Mouse (Mus musculus): ENCODE results near the gene Kcnj10. TPM values are rescaled to one million over a fixed set of nuclear protein-coding genes. Genes with fewer than 3 reads are reported as not detected.

Gene Kcnj10
- polyA plus RNA-seq, 1 experiment: 0.91 TPM

GRCm38 (mm10) chr1:172302311-172302710 lies 38.7 kb upstream of the Kcnj10 start:
- H3K4me3 ChIP-seq (ENCODE audit: insufficient read depth, low read length): no peak overlapping the region
- H3K4me1 ChIP-seq (ENCODE audit: control insufficient read depth, insufficient read depth, low read length): no peaks in the 10 kb centered on the region
- no peak overlapping the region for H3K27ac ChIP-seq (ENCODE audit: insufficient read depth, low read length)
- TF ChIP-seq CTCF (IDR thresholded peaks at IDR 0.05; ENCODE audit: borderline replicate concordance, insufficient read depth, low read length) (no peak), POLR2A (IDR thresholded peaks at IDR 0.05; ENCODE audit: low read depth, low read length) (no peak)

- TF ChIP-seq CTCF (IDR thresholded peaks at IDR 0.05; ENCODE audit: borderline replicate concordance, insufficient read depth, low read length) (no peak), POLR2A (IDR thresholded peaks at IDR 0.05; ENCODE audit: low read depth, low read length) (no peak)
- Histone ChIP-seq H3K27ac (ENCODE audit: insufficient read depth, low read length) (no peak overlapping the region), H3K4me3 (ENCODE audit: insufficient read depth, low read length) (no peak overlapping the region), H3K4me1 (ENCODE audit: control insufficient read depth, insufficient read depth, low read length) (no peaks in the 10 kb centered on the region)
Measured at GRCm38 (mm10) chr1:172302851-172303250, 38.2 kb upstream of the Kcnj10 start.

- no peak overlapping the region for H3K4me3 ChIP-seq (ENCODE audit: insufficient read depth, low read length)
- H3K27ac ChIP-seq (ENCODE audit: insufficient read depth, low read length): no peak overlapping the region
- no peaks in the 10 kb centered on the region for H3K4me1 ChIP-seq (ENCODE audit: control insufficient read depth, insufficient read depth, low read length)
- TF ChIP-seq CTCF (IDR thresholded peaks at IDR 0.05; ENCODE audit: borderline replicate concordance, insufficient read depth, low read length): no peak
- no peak for TF ChIP-seq POLR2A (IDR thresholded peaks at IDR 0.05; ENCODE audit: low read depth, low read length)
Measured at GRCm38 (mm10) chr1:172304443-172304842, 36.6 kb upstream of the Kcnj10 start.

DNA sequence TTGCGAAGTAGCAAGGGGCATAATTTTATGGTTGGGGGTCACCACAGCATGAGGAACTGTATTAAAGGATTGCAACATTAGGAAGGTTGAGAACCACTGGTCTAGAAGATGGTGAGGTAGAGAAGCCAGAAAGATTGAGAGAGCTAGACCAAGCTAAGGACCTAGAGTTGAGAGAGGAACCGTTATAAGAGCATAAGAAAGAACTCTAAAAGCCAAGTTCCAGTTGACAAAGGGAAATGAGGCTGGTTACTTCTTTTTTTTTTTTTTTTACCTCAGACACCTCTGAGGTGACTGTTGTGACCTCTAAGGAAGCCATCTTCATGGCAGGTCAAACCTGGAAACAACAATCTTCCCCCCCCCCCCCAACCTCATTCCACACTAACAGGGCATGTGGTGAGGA lies 35.9 kb upstream of the Kcnj10 start:
- no peaks in the 10 kb centered on the region; the same call in 1 of the 2 replicates for H3K4me1 ChIP-seq (ENCODE audit: control insufficient read depth, insufficient read depth, low read length)
- TF ChIP-seq POLR2A (IDR thresholded peaks at IDR 0.05; ENCODE audit: low read depth, low read length) (no peak), CTCF (IDR thresholded peaks at IDR 0.05; ENCODE audit: borderline replicate concordance, insufficient read depth, low read length) (no peak)
- no peak overlapping the region for H3K4me3 ChIP-seq (ENCODE audit: insufficient read depth, low read length)
- H3K27ac ChIP-seq (ENCODE audit: insufficient read depth, low read length): no peak overlapping the region

GRCm38 (mm10) chr1:172305635-172306034 lies 35.4 kb upstream of the Kcnj10 start:
- no peak overlapping the region for H3K27ac ChIP-seq (ENCODE audit: insufficient read depth, low read length)
- no peak for TF ChIP-seq POLR2A (IDR thresholded peaks at IDR 0.05; ENCODE audit: low read depth, low read length)
- no peak for TF ChIP-seq CTCF (IDR thresholded peaks at IDR 0.05; ENCODE audit: borderline replicate concordance, insufficient read depth, low read length)
- H3K4me3 ChIP-seq (ENCODE audit: insufficient read depth, low read length): no peak overlapping the region
- peaks cover 2% of the 10 kb centered on the region; the same call in 1 of the 2 replicates for H3K4me1 ChIP-seq (ENCODE audit: control insufficient read depth, insufficient read depth, low read length)

- no peak overlapping the region for H3K27ac ChIP-seq (ENCODE audit: insufficient read depth, low read length)
- TF ChIP-seq CTCF (IDR thresholded peaks at IDR 0.05; ENCODE audit: borderline replicate concordance, insufficient read depth, low read length): no peak
- no peak for TF ChIP-seq POLR2A (IDR thresholded peaks at IDR 0.05; ENCODE audit: low read depth, low read length)
- no peak overlapping the region for H3K4me3 ChIP-seq (ENCODE audit: insufficient read depth, low read length)
- peaks cover 2% of the 10 kb centered on the region; the same call in 1 of the 2 replicates for H3K4me1 ChIP-seq (ENCODE audit: control insufficient read depth, insufficient read depth, low read length)
Measured at GRCm38 (mm10) chr1:172306196-172306595, 34.8 kb upstream of the Kcnj10 start.

DNA sequence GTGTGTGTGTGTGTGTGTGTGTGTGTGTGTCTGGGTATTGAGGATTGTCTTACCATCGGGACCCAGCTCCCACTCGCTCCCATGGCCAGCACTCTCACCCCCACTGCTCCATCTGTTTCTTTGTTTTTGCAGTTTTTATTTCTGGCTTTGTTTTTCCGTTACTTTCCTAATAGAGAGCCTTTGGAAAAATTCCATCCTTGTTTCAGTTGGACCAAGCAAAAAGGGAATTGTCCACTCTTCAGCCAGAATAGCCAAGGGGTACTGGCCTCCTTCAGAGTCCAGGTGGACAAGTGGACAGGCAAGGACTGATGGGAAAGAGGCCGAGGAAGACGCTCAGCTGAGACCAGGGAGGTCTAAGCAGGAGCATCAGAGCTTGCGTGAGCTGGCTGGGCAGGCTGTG lies 34.1 kb upstream of the Kcnj10 start:
- TF ChIP-seq CTCF (IDR thresholded peaks at IDR 0.05; ENCODE audit: borderline replicate concordance, insufficient read depth, low read length): no peak
- Histone ChIP-seq H3K4me1 (ENCODE audit: control insufficient read depth, insufficient read depth, low read length) (peaks cover 2% of the 10 kb centered on the region; the same call in 1 of the 2 replicates), H3K27ac (ENCODE audit: insufficient read depth, low read length) (no peak overlapping the region), H3K4me3 (ENCODE audit: insufficient read depth, low read length) (no peak overlapping the region)

- H3K27ac ChIP-seq (ENCODE audit: insufficient read depth, low read length): no peak overlapping the region
- H3K4me1 ChIP-seq (ENCODE audit: control insufficient read depth, insufficient read depth, low read length): peaks cover 3% of the 10 kb centered on the region; the same call in 1 of the 2 replicates
- TF ChIP-seq POLR2A (IDR thresholded peaks at IDR 0.05; ENCODE audit: low read depth, low read length): no peak
- no peak for TF ChIP-seq CTCF (IDR thresholded peaks at IDR 0.05; ENCODE audit: borderline replicate concordance, insufficient read depth, low read length)
- H3K4me3 ChIP-seq (ENCODE audit: insufficient read depth, low read length): no peak overlapping the region
Measured at GRCm38 (mm10) chr1:172307936-172308335, 33.1 kb upstream of the Kcnj10 start.

DNA sequence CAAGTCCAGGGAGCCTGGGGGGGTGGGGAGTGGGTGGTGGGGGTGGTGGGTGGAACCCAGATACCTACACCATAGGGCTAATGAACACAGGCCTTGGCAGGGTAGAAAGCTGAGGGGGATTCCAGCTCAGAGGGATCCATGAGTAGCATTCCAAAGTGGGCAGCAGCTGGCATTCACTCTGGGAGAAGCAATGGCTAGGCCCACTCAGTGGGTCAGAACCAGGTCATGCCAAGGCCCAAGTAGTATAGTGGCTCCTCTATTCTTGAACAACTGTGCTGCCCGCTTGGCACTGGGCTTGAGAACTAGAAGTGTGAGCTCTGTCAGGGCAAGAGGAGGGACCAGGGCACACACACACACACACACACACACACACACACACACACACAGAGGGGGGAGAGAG lies 32.6 kb upstream of the Kcnj10 start:
- Histone ChIP-seq H3K27ac (ENCODE audit: insufficient read depth, low read length) (no peak overlapping the region), H3K4me3 (ENCODE audit: insufficient read depth, low read length) (no peak overlapping the region), H3K4me1 (ENCODE audit: control insufficient read depth, insufficient read depth, low read length) (peaks cover 5% of the 10 kb centered on the region; the same call in 1 of the 2 replicates)
- TF ChIP-seq CTCF (IDR thresholded peaks at IDR 0.05; ENCODE audit: borderline replicate concordance, insufficient read depth, low read length) (no peak), POLR2A (IDR thresholded peaks at IDR 0.05; ENCODE audit: low read depth, low read length) (no peak)

DNA sequence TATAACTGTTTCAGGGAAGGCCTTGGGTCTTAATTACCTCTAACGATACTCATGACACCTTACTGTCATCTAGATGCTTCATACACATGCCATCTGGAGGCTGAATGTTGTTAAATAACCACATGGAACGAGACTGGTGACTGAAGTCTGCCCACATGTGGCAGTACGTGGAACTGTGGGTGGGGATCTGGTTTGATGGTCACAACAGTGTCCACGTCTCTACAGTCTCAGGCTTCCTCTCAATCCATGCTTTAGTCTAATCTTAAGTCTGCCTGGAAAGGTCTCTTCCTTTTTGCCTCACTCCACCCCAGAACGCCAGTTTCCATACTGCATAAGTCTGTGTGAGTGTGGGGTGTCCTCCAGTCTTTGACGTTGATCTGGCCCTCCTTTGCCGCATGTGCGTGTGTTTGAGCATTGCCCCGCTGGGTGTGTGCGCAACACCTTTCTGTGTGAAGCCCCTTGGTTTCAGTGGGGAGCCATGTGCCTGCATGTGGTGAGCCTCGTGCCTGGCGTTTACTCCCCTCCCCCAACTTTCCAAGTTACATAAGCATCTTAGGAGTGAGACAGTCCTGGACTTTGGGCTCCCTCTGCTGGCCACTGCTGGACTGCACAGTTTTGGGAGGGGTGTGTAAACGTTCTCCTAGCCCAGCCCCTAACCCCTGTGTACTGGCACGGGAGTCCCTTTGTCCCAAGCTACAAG lies 31.2 kb upstream of the Kcnj10 start:
- Histone ChIP-seq H3K27ac (ENCODE audit: insufficient read depth, low read length) (peak overlapping the region; percentile 61), H3K4me3 (ENCODE audit: insufficient read depth, low read length) (peak overlapping the region; percentile 5; the same call in 1 of the 2 replicates), H3K4me1 (ENCODE audit: control insufficient read depth, insufficient read depth, low read length) (peaks cover 5% of the 10 kb centered on the region; the same call in 1 of the 2 replicates)
- peak; percentile 90 for TF ChIP-seq CTCF (IDR thresholded peaks at IDR 0.05; ENCODE audit: borderline replicate concordance, insufficient read depth, low read length)
- peak; percentile 43 for TF ChIP-seq POLR2A (IDR thresholded peaks at IDR 0.05; ENCODE audit: low read depth, low read length)

Data from embryonic fibroblast, embryonic 13.5 days (primary cell).